Mouse (Mus musculus): ENCODE measurements around the gene Fbxl14. TPM values are rescaled to one million over a fixed set of nuclear protein-coding genes. Genes with fewer than 3 reads are reported as not detected.

Gene Fbxl14
- polyA plus RNA-seq, 1 experiment = 38.6 TPM

- Histone ChIP-seq H3K4me3 (ENCODE audit: insufficient read depth, low read depth, low read length) (no peak overlapping the region), H3K4me1 (ENCODE audit: control insufficient read depth, insufficient read depth, low read length) (no peaks in the 10 kb centered on the region), H3K27me3 (replicated peaks; ENCODE audit: control insufficient read depth, insufficient read depth, low read length) (no peaks in the 10 kb centered on the region), H3K27ac (ENCODE audit: insufficient read depth, low read depth, low read length) (no peak overlapping the region), H3K36me3 (ENCODE audit: control insufficient read depth, insufficient read depth, low read length) (no peaks in the 10 kb centered on the region)
- DNase-seq = no peak
- 79% methylated on average over 7 of the region's 7 CpGs for WGBS
- TF ChIP-seq CTCF (conservative IDR thresholded peaks at IDR 0.05; ENCODE audit: insufficient read depth, insufficient read length, low read depth, low read length) (no peak), POLR2A (IDR thresholded peaks at IDR 0.05; ENCODE audit: low read depth, low read length) (no peak)
These were observed 13.2 kb downstream of the Fbxl14 start for GRCm38 (mm10) chr6:119492630-119493014.

GRCm38 (mm10) chr6:119499271-119499670 lies 19.8 kb downstream of the Fbxl14 start:
- Histone ChIP-seq H3K27me3 (replicated peaks; ENCODE audit: control insufficient read depth, insufficient read depth, low read length) (no peaks in the 10 kb centered on the region), H3K4me3 (ENCODE audit: insufficient read depth, low read depth, low read length) (no peak overlapping the region), H3K36me3 (ENCODE audit: control insufficient read depth, insufficient read depth, low read length) (no peaks in the 10 kb centered on the region), H3K4me1 (ENCODE audit: control insufficient read depth, insufficient read depth, low read length) (no peaks in the 10 kb centered on the region), H3K27ac (ENCODE audit: insufficient read depth, low read depth, low read length) (no peak overlapping the region)
- DNase-seq = peak; percentile 81
- 19% methylated on average over 5 of the region's 5 CpGs for WGBS
- TF ChIP-seq CTCF (conservative IDR thresholded peaks at IDR 0.05; ENCODE audit: insufficient read depth, insufficient read length, low read depth, low read length) = no peak
- TF ChIP-seq POLR2A (IDR thresholded peaks at IDR 0.05; ENCODE audit: low read depth, low read length) = no peak

- no peak for TF ChIP-seq POLR2A (IDR thresholded peaks at IDR 0.05; ENCODE audit: low read depth, low read length)
- no peak for TF ChIP-seq CTCF (conservative IDR thresholded peaks at IDR 0.05; ENCODE audit: insufficient read depth, insufficient read length, low read depth, low read length)
- H3K36me3 ChIP-seq (ENCODE audit: control insufficient read depth, insufficient read depth, low read length) = no peaks in the 10 kb centered on the region
- no peak overlapping the region for H3K4me3 ChIP-seq (ENCODE audit: insufficient read depth, low read depth, low read length)
- H3K27me3 ChIP-seq (replicated peaks; ENCODE audit: control insufficient read depth, insufficient read depth, low read length) = no peaks in the 10 kb centered on the region
- H3K27ac ChIP-seq (ENCODE audit: insufficient read depth, low read depth, low read length) = no peak overlapping the region
- H3K4me1 ChIP-seq (ENCODE audit: control insufficient read depth, insufficient read depth, low read length) = no peaks in the 10 kb centered on the region
- WGBS = 68% methylated on average over 5 of the region's 5 CpGs
- DNase-seq = no peak
These were observed 20.6 kb downstream of the Fbxl14 start for GRCm38 (mm10) chr6:119500086-119500485.

- no peaks in the 10 kb centered on the region for H3K36me3 ChIP-seq (ENCODE audit: control insufficient read depth, insufficient read depth, low read length)
- WGBS = 58% methylated on average over 9 of the region's 9 CpGs
- TF ChIP-seq CTCF (conservative IDR thresholded peaks at IDR 0.05; ENCODE audit: insufficient read depth, insufficient read length, low read depth, low read length) = no peak
- no peak for TF ChIP-seq POLR2A (IDR thresholded peaks at IDR 0.05; ENCODE audit: low read depth, low read length)
- no peaks in the 10 kb centered on the region for H3K27me3 ChIP-seq (replicated peaks; ENCODE audit: control insufficient read depth, insufficient read depth, low read length)
- no peak overlapping the region for H3K27ac ChIP-seq (ENCODE audit: insufficient read depth, low read depth, low read length)
- DNase-seq = no peak
- H3K4me1 ChIP-seq (ENCODE audit: control insufficient read depth, insufficient read depth, low read length) = no peaks in the 10 kb centered on the region; the same call in 1 of the 2 replicates
- no peak overlapping the region for H3K4me3 ChIP-seq (ENCODE audit: insufficient read depth, low read depth, low read length)
These were observed 22.6 kb downstream of the Fbxl14 start for GRCm38 (mm10) chr6:119502031-119502430.

GRCm38 (mm10) chr6:119504756-119505155 lies 25.3 kb downstream of the Fbxl14 start:
- TF ChIP-seq CTCF (conservative IDR thresholded peaks at IDR 0.05; ENCODE audit: insufficient read depth, insufficient read length, low read depth, low read length) (no peak), POLR2A (IDR thresholded peaks at IDR 0.05; ENCODE audit: low read depth, low read length) (no peak)
- DNase-seq = no peak
- Histone ChIP-seq H3K27ac (ENCODE audit: insufficient read depth, low read depth, low read length) (no peak overlapping the region), H3K36me3 (ENCODE audit: control insufficient read depth, insufficient read depth, low read length) (no peaks in the 10 kb centered on the region), H3K27me3 (replicated peaks; ENCODE audit: control insufficient read depth, insufficient read depth, low read length) (no peaks in the 10 kb centered on the region), H3K4me1 (ENCODE audit: control insufficient read depth, insufficient read depth, low read length) (no peaks in the 10 kb centered on the region; the same call in 1 of the 2 replicates), H3K4me3 (ENCODE audit: insufficient read depth, low read depth, low read length) (no peak overlapping the region)
- WGBS = 57% methylated on average over 8 of the region's 8 CpGs

GRCm38 (mm10) chr6:119505525-119506225 lies 26.2 kb downstream of the Fbxl14 start:
- TF ChIP-seq CTCF (conservative IDR thresholded peaks at IDR 0.05; ENCODE audit: insufficient read depth, insufficient read length, low read depth, low read length) (no peak), POLR2A (IDR thresholded peaks at IDR 0.05; ENCODE audit: low read depth, low read length) (no peak)
- H3K27me3 ChIP-seq (replicated peaks; ENCODE audit: control insufficient read depth, insufficient read depth, low read length) = no peaks in the 10 kb centered on the region
- 77% methylated on average over 9 of the region's 9 CpGs for WGBS
- no peaks in the 10 kb centered on the region; the same call in 1 of the 2 replicates for H3K4me1 ChIP-seq (ENCODE audit: control insufficient read depth, insufficient read depth, low read length)
- H3K36me3 ChIP-seq (ENCODE audit: control insufficient read depth, insufficient read depth, low read length) = no peaks in the 10 kb centered on the region
- H3K4me3 ChIP-seq (ENCODE audit: insufficient read depth, low read depth, low read length) = no peak overlapping the region
- H3K27ac ChIP-seq (ENCODE audit: insufficient read depth, low read depth, low read length) = no peak overlapping the region
- DNase-seq = peak; percentile 68

- DNase-seq = no peak
- TF ChIP-seq POLR2A (IDR thresholded peaks at IDR 0.05; ENCODE audit: low read depth, low read length) = no peak
- TF ChIP-seq CTCF (conservative IDR thresholded peaks at IDR 0.05; ENCODE audit: insufficient read depth, insufficient read length, low read depth, low read length) = no peak
- Histone ChIP-seq H3K27ac (ENCODE audit: insufficient read depth, low read depth, low read length) (no peak overlapping the region), H3K36me3 (ENCODE audit: control insufficient read depth, insufficient read depth, low read length) (no peaks in the 10 kb centered on the region), H3K27me3 (replicated peaks; ENCODE audit: control insufficient read depth, insufficient read depth, low read length) (no peaks in the 10 kb centered on the region), H3K4me1 (ENCODE audit: control insufficient read depth, insufficient read depth, low read length) (no peaks in the 10 kb centered on the region; the same call in 1 of the 2 replicates), H3K4me3 (ENCODE audit: insufficient read depth, low read depth, low read length) (no peak overlapping the region)
- 86% methylated on average over 6 of the region's 6 CpGs for WGBS
These were observed 28.8 kb downstream of the Fbxl14 start for GRCm38 (mm10) chr6:119508221-119508620.
